Comparison of ENCODE assay signal across 16 mouse cellular contexts in genomic region chr3:73724869-73725268, GRCm38 (mm10).
"Had no signal": no experiment of that assay in that cellular context is flagged by ENCODE, and none has a peak within 500 bp of the region (broad histone marks: within the 10 kb centered on the region; RNA-seq: fewer than 3 reads in every experiment).

No protein-coding gene starts in this region.

- H3K27me3 ChIP-seq: neural tube, embryonic 13.5 days; neural tube, embryonic 15.5 days; stomach, embryonic 15.5 days had no signal

- H3K4me1 ChIP-seq: neural tube, embryonic 13.5 days; neural tube, embryonic 15.5 days; stomach, embryonic 15.5 days had no signal

- H3K4me2 ChIP-seq: neural tube, embryonic 13.5 days; neural tube, embryonic 15.5 days; stomach, embryonic 15.5 days had no signal

- H3K9ac ChIP-seq: neural tube, embryonic 13.5 days; neural tube, embryonic 15.5 days; stomach, embryonic 15.5 days had no signal

- H3K9me3 ChIP-seq: neural tube, embryonic 13.5 days; neural tube, embryonic 15.5 days; stomach, embryonic 15.5 days had no signal

- H3K27ac ChIP-seq: neural tube, embryonic 13.5 days; neural tube, embryonic 15.5 days; stomach, embryonic 15.5 days; stomach, postnatal 0 days had no signal

- H3K4me3 ChIP-seq: neural tube, embryonic 13.5 days; neural tube, embryonic 15.5 days; stomach, embryonic 15.5 days had no signal

- H3K36me3 ChIP-seq: neural tube, embryonic 13.5 days; neural tube, embryonic 15.5 days; stomach, embryonic 15.5 days had no signal

- DNase-seq: retina, postnatal 1 day; right cerebral cortex, adult 18-20 months; right cerebral cortex, postnatal 14 days; right cerebral cortex, postnatal 25 days; right cerebral cortex, postnatal 4 days; spleen, adult 18-20 months; thymus, adult 18-20 months; thymus, adult 2 months; thymus, postnatal 14 days; thymus, postnatal 25 days; thymus, postnatal 36 days; thymus, postnatal 4 days had no signal
